Mouse (Mus musculus): ENCODE measurements at regions not wholly inside any gene's neighbourhood (a gene's known extent, or its start where the extent isn't known, plus 50 kb on each side); places are given as distances from the start of the nearest gene placed in this dataset.

GRCm38 (mm10) chr10:122386748-122387147 is 61.6 kb upstream of the Avpr1a start:
- DNase-seq (ENCODE audit: extremely low spot score), result no peak

GRCm38 (mm10) chr10:122379661-122380344 is 68.5 kb upstream of the Avpr1a start:
- DNase-seq (ENCODE audit: extremely low spot score), result no peak

GRCm38 (mm10) chr10:122343291-122343690 is 105.0 kb upstream of the Avpr1a start:
- no peak for DNase-seq (ENCODE audit: extremely low spot score)

- DNase-seq (ENCODE audit: extremely low spot score), result no peak
Observed at GRCm38 (mm10) chr10:122342356-122342755, 105.9 kb upstream of the Avpr1a start.

- no peak for DNase-seq (ENCODE audit: extremely low spot score)
Observed at GRCm38 (mm10) chr10:122326851-122327250, 121.4 kb upstream of the Avpr1a start.

GRCm38 (mm10) chr10:122318886-122319285 is 129.4 kb upstream of the Avpr1a start:
- DNase-seq (ENCODE audit: extremely low spot score), result no peak

GRCm38 (mm10) chr10:122310646-122311193 is 137.6 kb upstream of the Avpr1a start:
- no peak for DNase-seq (ENCODE audit: extremely low spot score)

GRCm38 (mm10) chr10:122308691-122309090 is 139.6 kb upstream of the Avpr1a start:
- DNase-seq (ENCODE audit: extremely low spot score), result no peak

- DNase-seq (ENCODE audit: extremely low spot score), result no peak
Observed at GRCm38 (mm10) chr10:122302259-122302658, 146.0 kb upstream of the Avpr1a start.

- DNase-seq (ENCODE audit: extremely low spot score), result no peak
Observed at GRCm38 (mm10) chr10:122295921-122296425, 152.3 kb upstream of the Avpr1a start.

- no peak for DNase-seq (ENCODE audit: extremely low spot score)
Observed at GRCm38 (mm10) chr10:122291611-122292010, 156.7 kb upstream of the Avpr1a start.

GRCm38 (mm10) chr10:122291091-122291490 is 157.2 kb upstream of the Avpr1a start:
- no peak for DNase-seq (ENCODE audit: extremely low spot score)

- no peak for DNase-seq (ENCODE audit: extremely low spot score)
Observed at GRCm38 (mm10) chr10:122274885-122275284, 173.4 kb upstream of the Avpr1a start.

- no peak for DNase-seq (ENCODE audit: extremely low spot score)
Observed at GRCm38 (mm10) chr10:122274181-122274580, 174.1 kb upstream of the Avpr1a start.

- DNase-seq (ENCODE audit: extremely low spot score), result no peak
Observed at GRCm38 (mm10) chr10:122264070-122264469, 166.9 kb upstream of the Rxylt1 start.

- no peak for DNase-seq (ENCODE audit: extremely low spot score)
Observed at GRCm38 (mm10) chr10:122259354-122259753, 162.2 kb upstream of the Rxylt1 start.

- DNase-seq (ENCODE audit: extremely low spot score), result no peak
Observed at GRCm38 (mm10) chr10:122258711-122259110, 161.5 kb upstream of the Rxylt1 start.

GRCm38 (mm10) chr10:122231818-122232217 is 134.6 kb upstream of the Rxylt1 start:
- DNase-seq (ENCODE audit: extremely low spot score), result no peak

GRCm38 (mm10) chr10:122230746-122231145 is 133.6 kb upstream of the Rxylt1 start:
- DNase-seq (ENCODE audit: extremely low spot score), result peak; percentile 29

- DNase-seq (ENCODE audit: extremely low spot score), result no peak
Observed at GRCm38 (mm10) chr10:122225679-122226078, 128.5 kb upstream of the Rxylt1 start.

GRCm38 (mm10) chr10:122223076-122223475 is 125.9 kb upstream of the Rxylt1 start:
- DNase-seq (ENCODE audit: extremely low spot score), result no peak

- no peak for DNase-seq (ENCODE audit: extremely low spot score)
Observed at GRCm38 (mm10) chr10:122217594-122217993, 120.4 kb upstream of the Rxylt1 start.

- no peak for DNase-seq (ENCODE audit: extremely low spot score)
Observed at GRCm38 (mm10) chr10:122199791-122200190, 102.6 kb upstream of the Rxylt1 start.

Measured in embryo, embryonic 9.5 days (tissue).